In the genomic region with DNA sequence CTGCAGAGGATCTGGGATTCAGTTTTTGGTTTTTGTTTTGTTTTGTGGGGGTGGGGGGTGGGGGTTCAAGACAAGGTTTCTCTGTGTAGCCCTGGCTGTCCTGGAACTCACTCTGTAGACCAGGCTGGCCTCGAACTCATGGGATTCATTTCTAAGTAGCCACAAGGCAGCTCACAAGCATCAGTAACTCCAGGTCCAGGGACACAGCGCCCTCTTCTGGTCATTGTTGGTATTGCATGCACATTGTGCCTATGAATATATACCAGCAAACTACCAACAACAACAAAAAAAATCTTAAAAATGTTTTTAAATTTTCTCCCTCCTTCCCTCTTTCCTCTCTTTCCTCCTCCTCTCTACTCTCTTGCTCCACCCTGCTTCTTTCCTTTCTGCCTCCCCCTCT, we compare ENCODE assay signal across 10 mouse cellular contexts. TPM values are rescaled to one million over a fixed set of nuclear protein-coding genes. Genes with fewer than 3 reads are reported as not detected.
DNase-seq lines count a peak whose midpoint lies in the region; ATAC-seq and TF ChIP-seq lines count a peak whose summit lies in the region.
"Had no signal": no experiment of that assay in that cellular context is flagged by ENCODE, and none has a peak within 500 bp of the region (broad histone marks: within the 10 kb centered on the region; RNA-seq: fewer than 3 reads in every experiment).

No protein-coding gene starts in this region.

- no peak overlapping the region for H3K4me3 ChIP-seq in heart, embryonic 10.5 days
- H3K4me3 ChIP-seq in spleen, adult 2 months (ENCODE audit: extremely low read depth, insufficient read depth, insufficient read length), result no peak overlapping the region
- no peak overlapping the region for H3K4me3 ChIP-seq in liver, embryonic 14.5 days (ENCODE audit: insufficient read depth in 1 of 2, low read depth in 2 of 2, low read length in 2 of 2)
- H3K4me3 ChIP-seq: embryonic facial prominence, embryonic 15.5 days; limb, embryonic 15.5 days had no signal

- no peak for TF ChIP-seq EP300 in liver, embryonic 14.5 days (IDR thresholded peaks at IDR 0.05; ENCODE audit: low read depth)

- WGBS in heart, embryonic 10.5 days, result 22% methylated on average over 2 of the region's 2 CpGs
- WGBS in spleen, adult 2 months, result 20% methylated on average over 2 of the region's 2 CpGs
- 3% methylated on average over 2 of the region's 2 CpGs for whole genome bisulfite sequencing in liver, embryonic 14.5 days (ENCODE audit: insufficient replicate concordance)

- H3K4me2 ChIP-seq in liver, embryonic 14.5 days (ENCODE audit: low read depth), result no peak overlapping the region
- H3K4me2 ChIP-seq: embryonic facial prominence, embryonic 15.5 days; limb, embryonic 15.5 days had no signal

- DNase-seq in heart, postnatal 14 days, result peak; percentile 64 to 80
- no peak for DNase-seq in heart, embryonic 10.5 days (ENCODE audit: low spot score)
- no peak for DNase-seq in spleen, adult 2 months (ENCODE audit: low read depth in 1 of 2, low spot score in 2 of 2)
- DNase-seq in spleen, adult 12 weeks (ENCODE audit: low spot score), result no peak
- DNase-seq in c-Kit-negative CD71-positive TER-119-positive erythroid progenitor cells, embryonic 14.5 days (ENCODE audit: low read depth, low spot score), result peak; percentile 43
- DNase-seq in liver, embryonic 14.5 days (ENCODE audit: low read depth in 3 of 3, low spot score in 3 of 3), result no peak
- peak; percentile 68 for DNase-seq in thymus, postnatal 25 days
- DNase-seq in left cerebral cortex, postnatal 36 days (ENCODE audit: low spot score in 2 of 2), result no peak

- TF ChIP-seq CTCF in spleen, adult 2 months (IDR thresholded peaks at IDR 0.05; ENCODE audit: extremely low read depth, insufficient read depth, insufficient read length, insufficient replicate concordance), result peak; percentile 55; the same call in 1 of the 2 replicates
- TF ChIP-seq CTCF in liver, embryonic 14.5 days (IDR thresholded peaks at IDR 0.05; ENCODE audit: low read depth), result peak; percentile 87

- H3K27ac ChIP-seq in heart, embryonic 10.5 days, result no peak overlapping the region
- no peak overlapping the region for H3K27ac ChIP-seq in spleen, adult 2 months (ENCODE audit: insufficient read depth, low read length)
- H3K27ac ChIP-seq in liver, embryonic 14.5 days, result no peak overlapping the region
- H3K27ac ChIP-seq: embryonic facial prominence, embryonic 15.5 days; limb, embryonic 15.5 days had no signal

- no peaks in the 10 kb centered on the region for H3K27me3 ChIP-seq in heart, embryonic 10.5 days (ENCODE audit: insufficient read depth, poor library complexity, severe bottlenecking)
- no peaks in the 10 kb centered on the region for H3K27me3 ChIP-seq in spleen, adult 2 months (ENCODE audit: control insufficient read depth, insufficient read depth, low read length)
- no peaks in the 10 kb centered on the region for H3K27me3 ChIP-seq in liver, embryonic 14.5 days (ENCODE audit: control insufficient read depth, insufficient read depth, low read length)
- H3K27me3 ChIP-seq: embryonic facial prominence, embryonic 15.5 days; limb, embryonic 15.5 days had no signal

- H3K9me3 ChIP-seq in heart, embryonic 10.5 days, result no peaks in the 10 kb centered on the region
- H3K9me3 ChIP-seq in liver, embryonic 14.5 days (ENCODE audit: control insufficient read depth, low read length), result no peaks in the 10 kb centered on the region
- H3K9me3 ChIP-seq: embryonic facial prominence, embryonic 15.5 days; limb, embryonic 15.5 days had no signal

- no peak for TF ChIP-seq POLR2A in spleen, adult 2 months (IDR thresholded peaks at IDR 0.05; ENCODE audit: low read depth, low read length)

- ATAC-seq in liver, embryonic 14.5 days (ENCODE audit: insufficient read depth), result no peak

- no peak overlapping the region for H3K9ac ChIP-seq in liver, embryonic 14.5 days (replicated peaks)
- H3K9ac ChIP-seq: embryonic facial prominence, embryonic 15.5 days; limb, embryonic 15.5 days had no signal

- peaks cover 29% of the 10 kb centered on the region for H3K4me1 ChIP-seq in heart, embryonic 10.5 days
- no peaks in the 10 kb centered on the region for H3K4me1 ChIP-seq in spleen, adult 2 months (ENCODE audit: control insufficient read depth, insufficient read depth, insufficient read length)
- no peaks in the 10 kb centered on the region for H3K4me1 ChIP-seq in liver, embryonic 14.5 days (replicated peaks; ENCODE audit: control insufficient read depth in 2 of 2, insufficient read depth in 2 of 2, low read length in 1 of 2)

- H3K36me3 ChIP-seq in heart, embryonic 10.5 days, result no peaks in the 10 kb centered on the region
- H3K36me3 ChIP-seq in spleen, adult 2 months (ENCODE audit: control insufficient read depth, insufficient read depth, low read length), result no peaks in the 10 kb centered on the region
- no peaks in the 10 kb centered on the region for H3K36me3 ChIP-seq in liver, embryonic 14.5 days (replicated peaks; ENCODE audit: control insufficient read depth, insufficient read depth, low read depth)
- H3K36me3 ChIP-seq: embryonic facial prominence, embryonic 15.5 days; limb, embryonic 15.5 days had no signal

- intact Hi-C loops in heart, postnatal 14 days (cut with DNase I), result loop anchor here (5.0 to 10.0 kb wide), 2 partner anchors 132 to 400 kb away; a partner anchor contains a TSS
- intact Hi-C loops in left cerebral cortex, postnatal 36 days (cut with DNase I), result loop anchor here (10.0 kb wide), 1 partner anchor 400 kb away; a partner anchor contains a TSS

RNA-seq across cellular contexts. Expression of a gene that starts 22.5 kb away (rescaled TPM):
- 100 to 1,000 TPM; 341 to 359 TPM for total RNA-seq in heart, postnatal 14 days (2021)
- polyA plus RNA-seq in heart, embryonic 10.5 days (2016; fragmentation: Nextera tagmentation; extraction: Ambion mirVana), result 23.4 and 38.5 TPM in 2 replicates
- polyA plus RNA-seq in spleen, adult 2 months (2012; rRNA removed), result 1.6 and 1.8 TPM in 2 replicates
- 0.82 and 1.8 TPM in 2 replicates for polyA plus RNA-seq in liver, embryonic 14.5 days (2012; rRNA removed)
- polyA plus RNA-seq in liver, embryonic 14.5 days (2014; fragmentation: Nextera tagmentation; extraction: Ambion mirVana), result 1.6 and 2.5 TPM in 2 replicates
- total RNA-seq in left cerebral cortex, postnatal 36 days (2021), result 1 to 10 TPM in 1 of 2 experiments, under 1 TPM in 1; 0.86 to 3.1 TPM

Comparison
In these comparisons a context has a peak if more than half of its experiments do, and no peak if none do; other contexts are left out.
1. DNase-seq: peak in heart, postnatal 14 days (2 of 2), c-Kit-negative CD71-positive TER-119-positive erythroid progenitor cells, embryonic 14.5 days (single experiment) and thymus, postnatal 25 days (single experiment); none in heart, embryonic 10.5 days (single experiment), spleen, adult 2 months (0 of 2), spleen, adult 12 weeks (single experiment), liver, embryonic 14.5 days (0 of 3) and left cerebral cortex, postnatal 36 days (0 of 2).